Mouse (Mus musculus) frontal cortex, postnatal 25 days (tissue): Measurements from ENCODE around the gene Ddx4.
"Not testable (repeated sequence)": the region's sequence is repeated elsewhere in the genome, so short reads cannot be mapped to it uniquely, and the experiment has no call there.

Experiments
- DNase-seq, 2 experiments: peaks; one replicate each; pipeline ENCODE4 v3.0.0; 2022; ENCODE audit warnings: low spot score in 2 of 2

Gene Ddx4

DNA sequence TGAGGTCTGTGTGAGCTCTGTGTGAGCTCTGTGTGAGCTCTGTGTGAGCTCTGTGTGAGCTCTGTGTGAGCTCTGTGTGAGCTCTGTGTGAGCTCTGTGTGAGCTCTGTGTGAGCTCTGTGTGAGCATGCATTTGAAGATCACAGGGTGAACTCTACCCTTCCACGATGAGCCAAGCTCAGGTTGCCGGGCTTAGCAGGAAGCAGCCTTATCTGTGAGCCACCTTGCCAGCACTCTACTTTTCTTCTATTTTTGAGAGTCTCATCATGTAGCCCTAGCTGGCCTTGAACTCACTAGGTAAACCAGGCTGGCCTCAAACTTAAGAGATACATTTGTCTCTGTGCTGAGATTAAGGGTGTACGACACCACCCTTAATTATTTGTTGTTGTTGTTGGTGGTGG lies 15.8 kb downstream of the Ddx4 start:
- no peak for DNase-seq

DNA sequence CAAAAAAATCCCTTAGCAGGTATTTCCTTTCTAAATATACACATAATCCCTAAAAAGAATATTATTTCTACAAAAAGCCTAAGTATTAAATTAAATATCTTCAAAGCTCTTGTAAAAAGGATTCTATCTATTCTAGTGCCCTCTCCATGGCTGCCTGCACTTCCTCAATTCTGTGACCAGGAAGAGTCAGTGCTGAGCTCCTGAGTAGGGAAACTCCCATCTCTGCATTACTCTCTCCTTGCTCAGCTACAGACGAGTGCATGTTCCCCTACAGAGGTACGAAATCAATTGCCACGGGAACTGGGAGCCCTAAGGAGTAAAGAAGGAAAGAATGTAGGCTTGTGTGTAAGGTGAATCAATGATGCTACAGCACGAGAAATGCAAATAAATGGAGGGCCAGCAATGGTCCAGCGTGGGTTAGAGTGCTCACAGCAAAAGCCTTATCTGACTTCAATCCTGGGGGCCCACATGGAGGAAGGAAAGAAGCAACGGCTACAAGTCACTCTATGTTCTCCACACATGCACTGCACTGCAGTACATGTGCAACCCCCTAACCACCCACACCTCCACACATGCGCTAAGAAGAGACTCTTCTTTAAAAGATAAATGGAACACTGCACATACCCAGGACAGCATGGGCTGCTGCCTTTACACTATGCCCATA lies 17.0 kb downstream of the Ddx4 start:
- no peak for DNase-seq

DNA sequence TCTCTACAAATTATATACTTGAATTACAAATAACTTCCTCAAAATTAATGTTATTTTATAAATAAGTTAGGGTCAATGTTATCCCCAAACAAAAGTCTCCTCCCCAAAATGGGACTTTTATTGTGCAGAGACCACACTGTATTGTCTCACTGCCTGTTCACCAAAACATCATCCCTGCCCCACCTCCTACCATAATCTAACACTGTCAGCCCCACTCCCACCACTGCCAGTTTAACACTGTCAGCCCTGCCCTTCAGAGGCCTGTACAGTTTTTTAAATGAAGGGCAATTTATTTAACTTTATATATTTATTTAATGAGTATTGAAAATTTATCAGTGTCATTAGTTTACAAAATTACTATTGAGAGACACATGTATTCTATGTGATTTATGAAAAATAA lies 26.7 kb downstream of the Ddx4 start:
- DNase-seq, result no peak

DNA sequence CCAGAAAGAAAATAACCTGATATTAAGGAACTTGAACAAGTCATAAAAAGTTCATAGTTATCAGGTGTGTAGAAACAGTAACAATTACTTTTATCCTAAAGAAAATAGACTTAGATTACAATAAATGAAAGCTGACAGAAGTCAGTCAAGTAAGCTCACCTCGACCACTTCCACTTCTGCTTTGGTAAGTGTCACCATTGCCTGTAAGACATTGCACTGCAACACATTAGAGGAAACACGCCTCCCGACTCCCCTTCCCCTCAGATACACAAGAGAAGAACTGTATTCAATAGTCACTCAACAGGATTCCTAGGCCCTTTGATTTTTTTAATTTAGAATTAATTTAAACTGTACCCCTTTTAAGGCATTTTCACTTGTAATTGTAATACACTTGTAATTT lies 27.7 kb downstream of the Ddx4 start:
- DNase-seq, result no peak

DNA sequence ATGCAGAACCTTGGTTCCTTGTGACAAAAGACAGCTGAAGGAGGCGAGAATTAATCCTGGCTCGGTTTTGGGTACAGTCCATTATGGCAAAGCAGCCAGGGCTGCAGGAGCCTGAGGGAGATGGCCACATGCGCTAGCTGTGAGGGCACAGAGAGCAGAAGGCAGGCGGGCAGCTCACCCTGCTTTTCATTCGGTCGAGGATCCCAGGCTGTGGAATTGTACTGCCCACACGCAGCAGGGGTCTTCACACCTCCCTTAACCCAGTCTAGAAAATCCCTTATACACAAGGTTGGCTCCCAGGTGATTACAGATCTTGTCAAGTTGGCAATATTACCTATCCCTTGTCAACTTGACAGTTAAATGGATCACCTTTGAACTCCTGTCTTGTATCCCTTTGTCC lies 28.6 kb downstream of the Ddx4 start:
- no peak for DNase-seq

DNA sequence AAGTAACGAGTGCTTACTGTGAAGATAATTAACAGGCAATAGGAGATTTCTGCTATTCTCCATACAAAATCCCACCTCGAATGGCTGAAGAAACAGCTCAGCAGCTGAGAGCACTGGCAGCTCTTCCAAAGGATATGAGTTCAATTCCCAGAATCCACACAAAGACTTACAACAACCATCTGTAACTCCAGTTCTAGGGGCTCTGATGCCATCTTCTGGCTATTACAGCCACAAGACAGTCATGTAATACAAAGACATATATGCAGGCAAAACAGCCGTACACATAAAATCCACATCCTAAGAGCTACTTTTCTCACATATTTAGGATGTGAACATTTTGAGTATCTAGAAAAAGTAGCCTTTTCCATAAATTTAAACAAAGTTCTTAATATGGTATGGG lies 30.7 kb downstream of the Ddx4 start:
- DNase-seq, result no peak

DNA sequence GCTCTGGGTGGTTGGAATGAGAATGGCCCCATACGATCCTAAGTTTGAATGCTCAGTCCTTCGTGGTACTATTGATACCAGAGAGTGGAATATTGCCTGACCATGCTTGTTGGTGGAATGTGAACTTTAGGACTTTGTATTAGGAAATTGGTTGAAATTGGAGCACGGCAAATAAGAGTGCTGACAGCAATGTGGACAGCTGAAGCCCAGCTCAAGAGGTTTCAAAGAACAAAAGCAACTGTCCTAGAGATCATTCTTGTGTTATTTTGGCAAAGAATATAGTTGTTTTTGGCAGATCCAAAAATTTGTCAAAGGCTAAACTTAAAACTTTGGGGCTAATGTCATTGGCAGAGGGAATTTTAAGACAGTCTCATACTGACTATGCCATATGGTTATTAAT lies 43.7 kb downstream of the Ddx4 start:
- no peak for DNase-seq

DNA sequence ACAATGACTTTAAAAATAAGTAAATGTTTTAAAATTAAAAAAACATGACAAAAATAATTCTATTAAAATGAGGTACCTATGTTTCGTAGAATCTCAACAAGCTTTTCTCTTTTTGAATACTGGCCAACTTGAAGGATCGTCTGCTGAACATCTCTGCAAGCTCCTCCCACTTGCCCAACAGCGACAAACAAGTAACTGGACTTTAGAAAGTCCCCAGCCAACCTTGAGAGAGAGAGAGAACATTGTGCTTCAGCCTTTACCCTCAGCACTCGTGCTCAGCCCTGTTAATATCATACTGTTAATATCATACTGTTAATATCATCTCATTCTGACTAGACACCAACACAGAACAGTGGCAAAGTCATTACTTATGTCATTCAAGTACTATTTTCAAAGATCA lies 47.9 kb downstream of the Ddx4 start:
- DNase-seq, result no peak

DNA sequence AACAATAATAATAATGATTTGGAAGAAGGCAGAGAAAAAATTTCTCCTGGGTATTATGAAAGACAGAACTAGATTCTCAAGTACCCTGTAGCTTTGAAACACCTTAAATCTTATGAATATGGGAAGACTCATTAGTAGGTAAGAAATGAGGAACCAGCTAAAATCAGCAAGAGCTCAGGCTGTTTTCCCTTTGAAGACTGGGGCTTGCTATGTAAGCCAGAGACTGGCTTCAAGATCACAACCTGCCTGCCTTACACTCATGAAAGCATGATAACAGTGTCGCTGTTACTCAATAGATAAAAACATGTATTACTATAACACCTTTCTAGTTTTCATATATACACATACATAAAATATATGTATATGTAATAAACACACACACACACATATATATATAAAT lies 48.4 kb downstream of the Ddx4 start:
- no peak for DNase-seq

DNA sequence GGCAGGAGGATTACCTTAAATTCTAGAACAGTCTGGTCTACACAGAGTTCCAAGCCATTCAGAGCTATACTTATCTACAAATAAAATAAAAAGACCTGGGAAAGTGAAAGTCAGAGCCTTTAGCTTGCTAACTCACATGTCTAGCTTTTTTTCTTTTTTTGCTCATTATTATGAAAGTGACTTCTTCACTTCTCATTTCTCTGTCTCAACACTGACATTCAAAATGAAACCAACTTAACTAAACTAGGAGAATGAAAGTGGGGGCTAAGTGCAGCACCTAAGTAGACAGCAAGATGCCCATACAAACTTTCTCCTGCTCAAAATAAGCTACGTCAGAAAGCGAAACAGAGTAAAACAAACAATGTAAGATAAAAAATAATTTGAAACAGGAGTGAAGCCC lies 49.7 kb downstream of the Ddx4 start:
- DNase-seq, result no peak

DNA sequence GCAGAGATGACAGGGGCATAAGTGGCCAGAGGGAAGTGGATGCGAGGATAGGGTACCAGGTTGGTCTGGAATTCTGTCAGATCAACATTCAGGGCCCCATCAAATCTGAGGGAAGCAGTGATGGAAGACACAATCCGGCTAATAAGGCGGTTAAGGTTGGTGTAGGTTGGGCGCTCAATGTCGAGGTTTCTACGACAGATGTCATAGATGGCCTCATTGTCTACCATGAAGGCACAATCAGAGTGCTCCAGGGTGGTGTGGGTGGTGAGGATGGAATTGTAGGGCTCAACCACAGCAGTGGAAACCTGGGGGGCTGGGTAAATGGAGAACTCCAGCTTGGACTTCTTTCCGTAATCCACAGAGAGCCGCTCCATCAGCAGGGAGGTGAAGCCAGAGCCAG lies 58.0 kb downstream of the Ddx4 start, which contains the start of gene Il31ra:
Il31ra (minus strand) TSS at position 101 of the 400 bp plus-strand sequence.
- DNase-seq, result not testable (repeated sequence)

DNA sequence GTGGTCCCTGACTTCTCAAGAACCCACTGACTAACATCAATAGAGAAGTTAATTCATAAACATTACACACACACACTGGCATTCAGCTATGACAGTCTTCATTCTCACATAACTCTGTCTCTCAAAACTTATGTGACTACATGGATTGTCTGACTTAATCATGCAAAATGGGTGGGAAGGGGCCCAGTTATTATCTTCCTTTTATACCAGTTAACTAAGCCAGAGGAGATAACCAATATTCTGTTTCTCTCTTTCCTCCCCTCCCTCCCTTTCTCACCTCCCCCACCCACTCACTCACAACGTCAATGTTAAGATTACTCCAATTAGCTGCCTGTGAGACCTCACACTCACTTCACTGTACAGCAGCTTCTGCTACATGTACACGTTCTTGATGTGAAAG lies 62.0 kb downstream of the Ddx4 start:
- no peak for DNase-seq

DNA sequence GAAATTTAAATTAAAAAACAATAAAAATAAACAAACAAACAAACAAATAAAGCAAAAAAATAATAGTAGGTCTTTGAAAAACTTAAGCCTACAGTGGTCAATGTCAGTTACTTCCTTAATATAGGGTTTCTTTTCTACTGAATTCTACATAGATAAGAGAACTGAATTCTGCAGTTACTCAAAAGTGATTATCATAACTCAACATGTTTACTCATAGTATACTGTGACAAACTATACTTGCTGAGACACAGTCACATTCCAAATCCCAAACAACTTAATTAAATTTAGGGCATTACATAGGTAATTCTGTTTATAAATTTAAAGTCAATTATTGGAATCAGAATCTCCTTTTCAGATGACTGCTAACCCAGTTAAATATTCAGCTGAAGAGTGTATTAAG lies 62.6 kb downstream of the Ddx4 start:
- no peak for DNase-seq

DNA sequence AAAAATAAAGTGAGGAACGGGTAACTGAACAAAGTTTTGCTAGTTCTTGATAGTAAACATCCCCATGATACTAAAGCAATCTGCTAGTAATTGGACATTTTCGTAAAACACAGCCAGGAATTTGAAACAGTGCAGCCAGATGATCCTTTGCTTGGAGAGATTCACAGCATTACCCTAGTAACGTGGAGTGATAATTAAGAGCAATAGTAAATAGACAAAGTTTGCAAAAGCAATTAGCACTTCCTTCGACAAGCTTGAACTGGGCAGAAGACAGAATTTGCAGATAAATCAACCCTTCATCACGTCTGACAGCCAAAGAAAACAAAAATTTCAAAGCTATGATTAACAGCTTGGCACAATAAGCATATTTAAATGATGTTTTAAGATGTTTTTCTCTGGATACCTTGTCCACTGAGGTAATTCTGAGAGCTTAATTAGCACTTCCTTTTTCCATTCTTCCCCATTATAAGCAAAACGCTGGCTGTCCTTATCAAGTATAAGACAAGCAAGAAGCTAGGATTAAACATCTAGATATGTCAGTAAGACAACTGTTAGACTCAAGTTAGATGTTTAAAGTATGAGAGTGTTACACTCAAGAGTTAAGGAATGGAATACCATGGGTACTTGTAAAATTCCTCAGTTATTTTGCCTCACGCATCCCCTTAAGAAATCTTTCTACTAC lies 67.6 kb downstream of the Ddx4 start:
- DNase-seq, result no peak

DNA sequence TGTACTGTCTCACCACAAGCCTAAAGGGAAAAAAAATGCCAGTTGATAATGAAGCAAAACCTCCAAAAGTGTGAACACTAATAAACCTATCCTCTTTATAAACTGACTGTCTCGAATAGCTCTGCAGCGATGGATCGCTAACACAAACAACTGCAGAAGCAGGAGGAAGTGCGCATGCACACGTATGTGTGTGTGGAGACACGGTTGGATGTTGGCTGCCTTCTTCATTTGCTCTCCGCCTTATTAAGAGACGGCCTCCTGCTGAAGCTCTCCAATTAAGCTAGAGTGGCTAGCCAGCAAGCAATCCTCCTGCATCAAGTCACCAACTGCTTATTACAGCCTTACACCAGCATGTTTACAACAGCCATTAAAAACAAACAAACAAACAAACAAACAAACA lies 70.0 kb downstream of the Ddx4 start:
- no peak for DNase-seq

DNA sequence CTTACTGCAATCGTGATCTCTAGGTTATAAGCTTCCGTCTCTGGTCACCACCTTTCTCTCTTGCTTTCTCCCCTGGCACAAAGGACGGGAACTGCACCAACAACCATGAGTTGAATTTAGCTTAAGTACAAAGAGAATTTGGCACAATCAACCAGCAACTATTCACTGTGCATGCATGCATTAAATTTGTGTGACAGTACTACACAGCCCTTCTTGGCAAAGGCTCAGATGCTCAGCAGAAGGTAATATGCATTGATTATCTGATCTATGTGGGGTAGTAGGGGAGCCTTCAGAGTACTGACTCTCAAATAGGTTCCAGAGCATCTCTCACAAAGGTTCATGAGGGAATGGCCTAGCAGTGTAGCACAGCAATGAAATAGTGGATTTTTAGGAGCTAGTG lies 70.5 kb downstream of the Ddx4 start:
- DNase-seq, result no peak

DNA sequence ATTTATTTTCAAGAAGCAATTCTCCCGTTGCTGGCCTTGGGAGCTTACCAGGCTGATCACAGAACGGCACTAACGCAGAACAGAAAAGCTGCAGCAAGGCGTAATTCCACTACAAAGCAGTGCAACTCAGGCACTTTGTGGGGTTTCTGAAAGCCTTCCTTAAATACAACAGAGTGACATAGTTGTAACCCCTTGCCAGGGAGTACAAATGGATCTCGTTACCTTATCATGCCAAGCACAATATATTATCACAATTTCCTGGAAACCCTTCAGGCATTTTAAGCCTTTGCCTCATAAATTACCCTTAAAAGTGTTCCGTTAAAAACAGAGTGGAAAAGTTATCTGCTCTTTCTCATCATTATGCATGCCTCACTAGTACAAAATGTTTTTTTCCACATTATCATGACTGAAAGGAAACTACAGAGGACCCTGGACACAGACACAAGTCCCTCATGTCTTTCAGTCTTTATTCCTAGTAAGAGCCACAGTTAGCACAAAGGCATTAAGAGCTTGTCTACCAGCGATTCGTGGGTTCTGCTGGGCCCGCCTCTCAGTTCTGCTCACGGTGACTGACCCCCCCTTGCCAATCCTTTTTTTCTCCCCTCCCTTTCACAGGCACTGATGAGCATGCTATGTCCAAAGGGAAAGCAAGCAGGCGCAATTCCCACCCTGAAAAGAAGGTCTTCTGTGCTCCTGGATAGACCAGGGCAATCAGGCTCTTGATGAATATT lies 71.5 kb downstream of the Ddx4 start:
- no peak for DNase-seq

DNA sequence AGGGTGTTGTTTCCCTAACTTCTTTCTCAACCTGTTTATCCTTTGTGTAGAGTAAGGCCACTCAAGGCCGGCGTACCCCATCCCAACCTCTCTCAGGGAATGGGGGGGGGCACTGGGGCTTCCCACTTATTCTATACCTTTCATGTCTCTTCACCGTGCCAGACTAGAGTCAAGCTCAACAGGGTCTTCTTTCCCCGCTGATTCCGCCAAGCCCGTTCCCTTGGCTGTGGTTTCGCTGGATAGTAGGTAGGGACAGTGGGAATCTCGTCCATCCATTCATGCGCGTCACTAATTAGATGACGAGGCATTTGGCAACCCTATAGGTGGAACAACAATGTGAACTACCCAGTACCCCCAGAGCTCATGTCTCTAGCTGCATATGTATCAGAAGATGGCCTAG lies 74.2 kb downstream of the Ddx4 start:
- DNase-seq, result peak; percentile 100

DNA sequence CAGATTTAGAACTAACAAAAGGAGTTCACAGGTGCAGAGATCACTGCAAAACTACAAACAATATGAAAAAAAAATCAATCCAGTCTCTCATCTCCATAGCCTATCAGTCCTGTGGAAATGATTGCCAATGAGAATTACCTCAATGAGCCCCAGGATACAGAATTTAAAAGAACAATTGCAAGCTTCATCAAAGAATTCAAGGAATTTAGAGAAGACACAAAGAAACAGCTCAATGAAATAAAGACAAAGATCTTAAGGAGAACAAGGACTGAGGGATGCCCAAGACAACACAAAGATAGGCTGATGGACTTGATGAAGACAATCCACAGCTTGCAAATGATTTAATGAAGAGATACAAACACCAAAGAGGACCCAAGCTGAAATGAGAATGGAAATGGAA lies 78.5 kb downstream of the Ddx4 start:
- DNase-seq, result no peak

DNA sequence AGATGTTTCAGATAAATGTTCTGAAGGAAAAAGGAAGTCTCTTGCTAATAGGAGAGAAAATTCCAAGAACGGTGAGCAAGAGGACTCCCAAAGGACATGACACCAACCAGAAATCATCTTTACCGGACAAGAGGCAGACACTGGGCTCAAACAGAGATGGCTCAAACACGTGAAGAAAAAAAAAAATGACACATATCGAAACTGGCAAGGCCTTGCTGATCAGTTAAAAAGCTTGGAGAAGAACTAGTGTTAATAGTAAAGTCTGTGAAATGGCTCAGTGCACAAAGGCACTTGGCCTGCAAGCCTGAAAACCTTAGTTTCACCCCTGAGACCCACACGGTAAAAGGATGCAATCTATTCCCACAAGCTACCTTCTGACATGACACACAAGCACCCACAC lies 81.5 kb downstream of the Ddx4 start:
- DNase-seq, result no peak

DNA sequence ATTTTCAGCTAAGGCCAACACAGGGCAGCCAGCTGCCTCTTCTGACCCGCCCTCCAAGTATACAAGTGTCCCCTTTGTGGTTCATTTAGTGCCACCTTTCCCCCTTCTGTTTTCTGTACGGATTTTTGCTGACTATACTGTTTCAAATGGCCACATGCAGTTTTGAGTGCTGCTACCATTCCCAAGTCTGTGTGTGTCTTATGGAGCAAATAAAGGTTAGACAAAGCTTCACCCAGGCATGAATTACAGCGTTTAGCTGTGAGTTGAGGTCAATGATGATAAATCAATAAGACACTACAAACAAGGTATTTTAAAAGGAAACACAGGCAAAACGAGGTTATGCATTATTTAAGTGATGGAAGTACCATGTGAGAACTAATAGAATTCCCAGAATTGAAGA lies 82.7 kb downstream of the Ddx4 start:
- no peak for DNase-seq

DNA sequence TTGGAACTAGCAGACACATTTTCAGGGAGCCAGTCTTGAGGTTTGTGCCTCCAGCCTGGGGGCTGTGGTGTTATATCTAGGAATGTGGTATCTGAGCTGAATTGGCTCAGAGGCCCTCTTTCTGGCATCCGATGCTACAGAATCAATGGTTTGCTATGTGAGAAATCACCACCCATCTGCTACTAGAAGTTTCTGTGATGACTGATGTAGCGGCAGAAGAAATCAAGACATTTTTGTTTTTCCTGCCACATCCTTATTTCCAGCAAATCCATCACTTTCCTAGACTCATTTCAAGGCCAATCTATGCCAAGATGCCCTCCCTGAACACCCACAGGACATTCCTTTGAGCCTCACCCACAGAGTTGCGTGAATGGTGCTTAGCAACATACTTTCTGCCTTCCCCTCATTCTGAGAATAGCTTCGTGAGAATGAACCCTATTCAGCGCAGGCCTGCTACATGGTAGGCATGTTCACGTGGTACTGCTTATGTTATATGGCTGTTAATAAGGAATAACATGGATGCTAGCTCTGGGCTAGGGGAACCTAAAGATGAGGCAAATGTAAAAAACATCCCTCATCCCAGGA lies 91.6 kb downstream of the Ddx4 start:
- DNase-seq, result no peak

DNA sequence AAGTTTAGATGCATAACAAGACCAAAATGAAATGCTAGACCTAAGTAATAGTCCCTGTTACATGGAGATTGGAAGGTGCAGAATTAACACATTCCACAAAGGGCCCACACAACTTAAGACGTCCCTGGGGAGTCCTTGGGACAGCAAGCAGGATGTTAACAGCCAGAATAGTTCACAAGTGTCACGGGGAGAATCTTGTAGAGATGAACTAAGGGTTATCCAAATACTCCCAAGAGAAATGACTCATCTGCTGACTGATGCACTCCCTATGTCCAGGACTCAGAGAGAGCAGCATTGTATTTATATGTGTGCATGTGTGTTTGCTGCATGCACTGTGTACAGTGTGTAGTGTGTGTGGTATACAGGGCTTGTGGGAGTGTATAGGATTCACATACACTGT lies 95.8 kb downstream of the Ddx4 start:
- DNase-seq, result no peak
